Mouse (Mus musculus) MEL (cell line): Measurements from ENCODE around the gene She. TPM values are rescaled to one million over a fixed set of nuclear protein-coding genes. Genes with fewer than 3 reads are reported as not detected.

Experiments used
- DNase-seq: peaks from one replicate; pipeline ENCODE4 v3.0.0; 2011; ENCODE audit warnings: low read depth, low spot score
- H3K27ac ChIP-seq: 2 replicates; pipeline ENCODE4 v1.5.1; 2012; ENCODE audit warnings: low read depth, mild to moderate bottlenecking, control low read depth, low read length, moderate library complexity; ENCODE audit not compliant: control insufficient read depth
- H3K27me3 ChIP-seq, 2 experiments: fragments of 150-350 bp in 1 of 2; sonication (generic) in 1 of 2; 2 replicates each; pipeline ENCODE4 v1.6.1; 2012; ENCODE audit warnings: low read length in 2 of 2, mild to moderate bottlenecking in 2 of 2, improper control_type of control experiment in 1 of 2, moderate library complexity in 1 of 2; ENCODE audit not compliant: insufficient read depth in 2 of 2, control insufficient read depth in 1 of 2
- H3K36me3 ChIP-seq, 2 experiments: 2 replicates each; pipeline ENCODE4 v1.6.1; 2012 to 2014; ENCODE audit warnings: low read length in 2 of 2, improper control_type of control experiment in 1 of 2, inconsistent platforms in 1 of 2, mild to moderate bottlenecking in 1 of 2; ENCODE audit not compliant: insufficient read depth in 2 of 2, control insufficient read depth in 1 of 2
- H3K4me1 ChIP-seq, 2 experiments: fragments of 150-350 bp in 1 of 2; sonication (generic) in 1 of 2; 2 replicates each; pipeline ENCODE4 v1.6.1; 2012; ENCODE audit warnings: low read length in 2 of 2, improper control_type of control experiment in 1 of 2, mild to moderate bottlenecking in 1 of 2; ENCODE audit not compliant: insufficient read depth in 2 of 2, control insufficient read depth in 1 of 2
- H3K4me3 ChIP-seq, 2 experiments: fragments of 150-350 bp in 1 of 2; sonication (generic) in 1 of 2; 2 replicates each; pipeline ENCODE4 v1.5.1; 2012; ENCODE audit warnings: low read depth in 2 of 2, low read length in 2 of 2, mild to moderate bottlenecking in 2 of 2, moderate library complexity in 2 of 2, control low read depth in 1 of 2, improper control_type of control experiment in 1 of 2; ENCODE audit not compliant: control insufficient read depth in 1 of 2, insufficient read depth in 1 of 2
- H3K79me2 ChIP-seq: 2 replicates; pipeline ENCODE4 v1.6.1; 2012; ENCODE audit warnings: mild to moderate bottlenecking, low read length, moderate library complexity; ENCODE audit not compliant: control insufficient read depth, poor library complexity, insufficient read depth
- H3K9ac ChIP-seq: 2 replicates; pipeline ENCODE4 v1.6.1; 2012; ENCODE audit warnings: low read depth, mild to moderate bottlenecking, control low read depth, low read length, moderate library complexity; ENCODE audit not compliant: control insufficient read depth, poor library complexity, severe bottlenecking
- H3K9me3 ChIP-seq: fragments of 150-350 bp; sonication (generic); replicated peaks from 2 replicates; pipeline ENCODE4 v1.6.1; 2012; ENCODE audit warnings: mild to moderate bottlenecking, low read length, improper control_type of control experiment, moderate library complexity; ENCODE audit not compliant: insufficient read depth
- BHLHE40 ChIP-seq: IDR thresholded peaks from 2 replicates; pipeline ENCODE4 v1.6.1; 2012; ENCODE audit warnings: low read depth, mild to moderate bottlenecking, inconsistent platforms, low read length, improper control_type of control experiment, borderline replicate concordance
- CTCF ChIP-seq, 3 experiments: IDR thresholded peaks in 2 of 3; conservative IDR thresholded peaks in 1 of 3; 2 replicates each; pipeline ENCODE4 v1.5.1; 2011 to 2012; ENCODE audit warnings: low read length in 3 of 3, low read depth in 2 of 3, mild to moderate bottlenecking in 2 of 3, improper control_type of control experiment in 1 of 3, inconsistent platforms in 1 of 3, mixed read lengths in 1 of 3, moderate library complexity in 1 of 3; ENCODE audit not compliant: control insufficient read depth in 1 of 3, insufficient read depth in 1 of 3, poor library complexity in 1 of 3, severe bottlenecking in 1 of 3
- ELF1 ChIP-seq: IDR thresholded peaks from 2 replicates; pipeline ENCODE4 v1.6.1; 2014; ENCODE audit warnings: low read depth, mild to moderate bottlenecking, inconsistent platforms, low read length, improper control_type of control experiment, moderate library complexity
- EP300 ChIP-seq, 2 experiments: IDR thresholded peaks; 2 replicates each; pipeline ENCODE4 v1.6.1; 2011; ENCODE audit warnings: improper control_type of control experiment in 2 of 2, low read length in 2 of 2, low read depth in 1 of 2, mild to moderate bottlenecking in 1 of 2
- GABPA ChIP-seq: IDR thresholded peaks from 2 replicates; pipeline ENCODE4 v1.6.1; 2012; ENCODE audit warnings: low read depth, mild to moderate bottlenecking, inconsistent platforms, low read length, improper control_type of control experiment, moderate library complexity
- GATA1 ChIP-seq: IDR thresholded peaks from 2 replicates; pipeline ENCODE4 v1.6.1; 2011; ENCODE audit warnings: low read depth, low read length, improper control_type of control experiment
- HCFC1 ChIP-seq: IDR thresholded peaks from 2 replicates; pipeline ENCODE4 v1.6.1; 2012; ENCODE audit warnings: low read depth, mild to moderate bottlenecking, inconsistent platforms, low read length, improper control_type of control experiment, moderate library complexity
- JUND ChIP-seq: IDR thresholded peaks from 2 replicates; pipeline ENCODE4 v1.6.1; 2011; ENCODE audit warnings: low read depth, mild to moderate bottlenecking, improper control_type of control experiment, low read length
- MAFK ChIP-seq: IDR thresholded peaks from 2 replicates; pipeline ENCODE4 v1.6.1; 2011; ENCODE audit warnings: low read depth, mild to moderate bottlenecking, low read length, improper control_type of control experiment, borderline replicate concordance
- MAX ChIP-seq: IDR thresholded peaks from 2 replicates; pipeline ENCODE4 v1.6.1; 2011; ENCODE audit warnings: low read length, improper control_type of control experiment
- MAZ ChIP-seq: IDR thresholded peaks from 2 replicates; pipeline ENCODE4 v1.6.1; 2012; ENCODE audit warnings: low read depth, mild to moderate bottlenecking, inconsistent platforms, low read length, improper control_type of control experiment
- MXI1 ChIP-seq: IDR thresholded peaks from 2 replicates; pipeline ENCODE4 v1.6.1; 2011; ENCODE audit warnings: mild to moderate bottlenecking, low read depth, low read length, improper control_type of control experiment
- MYB ChIP-seq: IDR thresholded peaks from 2 replicates; pipeline ENCODE4 v1.6.1; 2011; ENCODE audit warnings: mild to moderate bottlenecking, low read depth, low read length, improper control_type of control experiment
- MYC ChIP-seq: IDR thresholded peaks from 2 replicates; pipeline ENCODE4 v1.6.1; 2011; ENCODE audit warnings: low read depth, mild to moderate bottlenecking, low read length, improper control_type of control experiment, moderate library complexity
- NELFE ChIP-seq: IDR thresholded peaks from 2 replicates; pipeline ENCODE4 v1.6.1; 2011; ENCODE audit warnings: low read depth, low read length, improper control_type of control experiment
- POLR2A ChIP-seq, 2 experiments: IDR thresholded peaks; 2 replicates each; pipeline ENCODE4 v1.6.1; 2011 to 2012; ENCODE audit warnings: low read length in 2 of 2, mild to moderate bottlenecking in 2 of 2, control low read depth in 1 of 2, improper control_type of control experiment in 1 of 2, low read depth in 1 of 2, moderate library complexity in 1 of 2; ENCODE audit not compliant: control insufficient read depth in 1 of 2, insufficient read depth in 1 of 2, poor library complexity in 1 of 2
- RAD21 ChIP-seq: IDR thresholded peaks from 2 replicates; pipeline ENCODE4 v1.6.1; 2011; ENCODE audit warnings: mild to moderate bottlenecking, low read depth, low read length, improper control_type of control experiment
- RCOR1 ChIP-seq: IDR thresholded peaks from 2 replicates; pipeline ENCODE4 v1.6.1; 2012; ENCODE audit warnings: low read depth, mild to moderate bottlenecking, inconsistent platforms, low read length, improper control_type of control experiment
- TAL1 ChIP-seq: IDR thresholded peaks from 2 replicates; pipeline ENCODE4 v1.6.1; 2012; ENCODE audit warnings: mild to moderate bottlenecking, inconsistent platforms, low read length, moderate library complexity, mixed read lengths
- TBP ChIP-seq: IDR thresholded peaks from 2 replicates; pipeline ENCODE4 v1.8.0; 2011; ENCODE audit warnings: low read depth, low read length, improper control_type of control experiment
- TCF12 ChIP-seq: IDR thresholded peaks from 2 replicates; pipeline ENCODE4 v1.6.1; 2014; ENCODE audit warnings: low read depth, mild to moderate bottlenecking, inconsistent platforms, low read length, improper control_type of control experiment, moderate library complexity
- UBTF ChIP-seq: IDR thresholded peaks from 2 replicates; pipeline ENCODE4 v1.6.1; 2012; ENCODE audit warnings: low read depth, mild to moderate bottlenecking, inconsistent platforms, low read length, improper control_type of control experiment, moderate library complexity, borderline replicate concordance; ENCODE audit not compliant: insufficient read depth
- ZC3H11A ChIP-seq: IDR thresholded peaks from 2 replicates; pipeline ENCODE4 v1.6.1; 2012; ENCODE audit warnings: low read depth, mild to moderate bottlenecking, inconsistent platforms, low read length, improper control_type of control experiment
- polyA plus RNA-seq, 2 experiments: library from polyadenylated mRNA; stranded (reverse) in 1 of 2; unstranded in 1 of 2; fragments of >175 nt in 1 of 2; fragments of >200 nt in 1 of 2; gene quantifications; 2 replicates each; pipeline versions ENCODE4 v1.2.1 to v1.2.4; 2012; ENCODE audit warnings: low replicate concordance in 2 of 2, low read depth in 1 of 2; ENCODE audit not compliant: insufficient read length in 2 of 2, insufficient read depth in 1 of 2, missing spikeins in 1 of 2
- total RNA-seq: library from RNA; depleted of rRNA; stranded (reverse); fragments of 300-350 nt; gene quantifications from 2 replicates; pipeline ENCODE4 v1.2.3, GENCODE M21; 2012

She gene
- total and polyA plus RNA-seq, 3 experiments, result 3.3 to 3.5 TPM; not detected in 1

DNA sequence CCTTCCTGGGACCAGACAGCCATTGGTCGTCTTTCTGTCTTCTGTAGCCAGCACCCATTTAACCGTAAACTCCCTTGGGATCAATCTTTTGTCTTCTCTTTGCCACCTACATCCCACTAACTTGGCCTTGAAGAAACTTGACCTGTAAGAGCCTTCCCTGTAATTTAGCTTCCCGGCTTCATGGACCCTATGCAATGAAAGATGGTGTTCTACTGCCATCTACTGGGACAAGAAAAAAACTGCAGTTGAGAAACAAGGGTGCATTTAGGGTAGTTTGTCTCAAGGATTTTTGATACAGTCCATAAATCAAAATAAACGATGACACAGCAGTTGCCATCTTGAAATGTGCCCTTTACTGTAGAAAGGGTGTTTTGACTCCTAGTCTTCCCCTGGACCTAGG, 27.0 kb downstream of the She start (continued):
- TF ChIP-seq TBP, result 0 out of 2 replicates have a peak, but pooled peaks have one; percentile 16
- no peak for TF ChIP-seq POLR2A (IDR thresholded peaks at IDR 0.05; ENCODE audit: control insufficient read depth in 1 of 2, insufficient read depth in 1 of 2, low read depth in 1 of 2, low read length in 2 of 2, poor library complexity in 1 of 2)
- TF ChIP-seq GABPA, result peak; percentile 38; the same call in 1 of the 2 replicates
- TF ChIP-seq MYC, result 0 out of 2 replicates have a peak, but pooled peaks have one; percentile 44
- TF ChIP-seq MAZ, result no peak
- TF ChIP-seq, all 39 proteins: peak for 13

DNA sequence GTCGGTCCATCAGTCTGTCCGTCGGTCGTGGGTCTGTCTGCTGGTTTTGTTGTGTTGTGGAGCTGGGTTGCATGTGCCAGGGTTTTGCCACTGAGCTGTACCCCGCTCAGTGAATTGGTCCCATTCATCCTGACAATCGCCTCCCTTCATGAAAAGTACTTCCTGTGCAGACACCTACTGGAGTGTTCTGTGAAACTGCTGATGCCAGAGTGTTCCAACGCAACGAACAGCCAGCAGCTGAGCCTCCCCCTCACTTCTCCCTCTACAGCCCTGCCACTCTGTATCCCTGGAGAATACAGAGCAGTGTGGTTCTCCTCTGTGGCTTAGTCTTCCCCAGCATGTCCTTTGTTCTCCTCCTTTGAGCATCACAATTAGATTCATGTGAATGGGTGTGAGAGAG, 27.7 kb downstream of the She start:
- Histone ChIP-seq H3K9ac (no peak overlapping the region), H3K4me1 (peaks cover 1 to 7% of the 10 kb centered on the region in 2 experiments; a peak in 2 of 4 replicates), H3K27me3 (no peaks in the 10 kb centered on the region), H3K79me2 (no peaks in the 10 kb centered on the region), H3K4me3 (no peak overlapping the region), H3K9me3 (no peaks in the 10 kb centered on the region), H3K36me3 (peaks cover 0 to 2% of the 10 kb centered on the region in 2 experiments; a peak in 2 of 4 replicates), H3K27ac (no peak overlapping the region)
- no peak for TF ChIP-seq RCOR1
- TF ChIP-seq GABPA, result no peak
- no peak for TF ChIP-seq TBP
- TF ChIP-seq ZC3H11A, result no peak
- TF ChIP-seq GATA1, result no peak
- TF ChIP-seq TCF12, result no peak
- no peak for TF ChIP-seq MYB
- DNase-seq, result no peak

DNA sequence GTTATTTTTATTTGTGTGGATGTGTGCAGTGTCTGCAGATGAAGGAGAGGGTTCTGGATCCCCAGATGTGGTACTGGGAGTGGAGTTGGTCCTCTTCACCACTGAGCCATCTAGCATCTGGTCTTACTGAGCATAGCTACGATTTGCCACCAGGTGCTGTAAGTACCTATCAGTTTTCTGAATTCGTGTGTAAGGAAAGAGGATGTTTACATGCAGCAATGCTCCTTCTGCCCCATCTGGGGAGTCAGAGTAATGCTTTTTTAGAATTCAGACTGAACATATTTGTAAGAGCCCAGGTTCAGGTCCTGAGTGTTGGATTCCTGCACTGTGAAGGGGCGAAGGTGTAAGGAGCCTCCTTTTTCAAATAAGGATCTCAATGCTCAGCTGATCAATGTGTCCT, 28.8 kb downstream of the She start:
- H3K9me3 ChIP-seq, result no peaks in the 10 kb centered on the region
- H3K4me1 ChIP-seq, result peaks cover 1 to 9% of the 10 kb centered on the region in 2 experiments; a peak in 3 of 4 replicates
- no peak overlapping the region for H3K4me3 ChIP-seq
- H3K27me3 ChIP-seq, result no peaks in the 10 kb centered on the region
- H3K9ac ChIP-seq, result no peak overlapping the region
- no peaks in the 10 kb centered on the region for H3K79me2 ChIP-seq
- DNase-seq, result no peak
- TF ChIP-seq BHLHE40, result no peak
- TF ChIP-seq, all 39 proteins: peak for 0
- Histone ChIP-seq H3K36me3 (peaks cover 0 to 10% of the 10 kb centered on the region in 2 experiments; a peak in 2 of 4 replicates), H3K27ac (no peak overlapping the region)

DNA sequence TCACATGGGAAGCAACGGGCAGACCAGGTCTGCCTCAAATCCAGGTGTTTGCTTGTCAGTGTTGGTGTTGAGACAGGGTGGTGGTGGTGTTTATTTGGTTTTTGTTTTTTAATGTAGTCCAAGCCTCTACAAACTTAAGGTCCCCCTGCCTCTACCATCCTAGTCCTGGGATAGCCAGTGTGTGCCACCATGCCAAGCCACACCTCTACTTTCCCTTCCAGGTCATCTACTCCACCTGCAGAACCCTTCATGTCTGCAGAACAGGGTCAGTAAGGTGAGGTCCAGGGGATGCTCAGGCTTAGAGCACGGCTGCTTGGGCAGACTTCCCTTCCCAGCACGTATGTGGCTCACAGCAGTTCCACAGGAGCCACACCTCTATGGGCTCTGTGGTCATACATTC, 29.2 kb downstream of the She start:
- no peak for TF ChIP-seq MAZ
- TF ChIP-seq CTCF (IDR thresholded peaks at IDR 0.05 in 2 of 3, conservative IDR thresholded peaks at IDR 0.05 in 1 of 3; ENCODE audit: control insufficient read depth in 1 of 3, insufficient read depth in 1 of 3, low read depth in 2 of 3, low read length in 3 of 3, poor library complexity in 1 of 3, severe bottlenecking in 1 of 3), result no peak
- no peak for TF ChIP-seq MXI1
- TF ChIP-seq RAD21, result no peak
- no peak for TF ChIP-seq ZC3H11A
- TF ChIP-seq MYC, result no peak
- no peak for TF ChIP-seq MAFK
- TF ChIP-seq JUND, result no peak
- no peak for TF ChIP-seq EP300 (IDR thresholded peaks at IDR 0.05; ENCODE audit: low read depth in 1 of 2, low read length in 2 of 2)
- no peak for TF ChIP-seq MAX
- no peak for TF ChIP-seq UBTF
- TF ChIP-seq HCFC1, result no peak
- no peak for TF ChIP-seq ELF1
- no peak for TF ChIP-seq TAL1
- TF ChIP-seq NELFE, result no peak
- Histone ChIP-seq H3K27me3 (no peaks in the 10 kb centered on the region), H3K27ac (no peak overlapping the region)

More for the DNA sequence above, 29.2 kb downstream of the She start:
- Histone ChIP-seq H3K79me2 (no peaks in the 10 kb centered on the region), H3K4me3 (no peak overlapping the region), H3K9me3 (no peaks in the 10 kb centered on the region), H3K4me1 (peaks cover 1 to 9% of the 10 kb centered on the region in 2 experiments; a peak in 3 of 4 replicates), H3K36me3 (peaks cover 0 to 10% of the 10 kb centered on the region in 2 experiments; a peak in 2 of 4 replicates), H3K9ac (no peak overlapping the region)
- no peak for DNase-seq
